In the genomic region with DNA sequence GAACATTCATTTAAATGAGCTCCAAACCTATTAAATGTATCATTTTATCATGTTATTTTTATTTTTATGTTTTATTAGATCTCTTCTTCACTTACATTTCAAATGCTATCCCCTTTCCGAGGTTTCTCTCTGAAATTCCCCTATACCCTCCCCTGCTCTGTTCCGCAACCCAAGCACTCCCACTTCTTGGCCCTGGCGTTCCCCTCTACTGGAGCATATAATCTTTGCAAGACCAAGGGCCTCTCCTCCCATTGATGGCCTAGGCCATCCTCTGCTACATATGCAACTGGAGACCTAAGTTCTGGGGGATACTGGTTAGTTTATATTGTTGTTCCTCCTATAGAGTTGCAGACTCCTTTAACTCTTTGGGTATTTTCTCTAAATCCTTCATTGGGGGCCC, we compare ENCODE assay signal across 22 mouse cellular contexts.
DNase-seq lines count a peak whose midpoint lies in the region; ATAC-seq and TF ChIP-seq lines count a peak whose summit lies in the region.
"Had no signal": no experiment of that assay in that cellular context is flagged by ENCODE, and none has a peak within 500 bp of the region (broad histone marks: within the 10 kb centered on the region; RNA-seq: fewer than 3 reads in every experiment).

No protein-coding gene starts in this region.

- no peaks in the 10 kb centered on the region for H3K27me3 ChIP-seq in kidney, embryonic 14.5 days (ENCODE audit: control insufficient read depth, insufficient read depth, low read length)
- no peaks in the 10 kb centered on the region for H3K27me3 ChIP-seq in kidney, embryonic 15.5 days
- no peaks in the 10 kb centered on the region for H3K27me3 ChIP-seq in kidney, embryonic 16.5 days (ENCODE audit: insufficient read depth, low read length)
- no peaks in the 10 kb centered on the region for H3K27me3 ChIP-seq in kidney, postnatal 0 days (ENCODE audit: insufficient read depth, low read length)
- H3K27me3 ChIP-seq: CH12.LX, Patski had no signal

- H3K4me3 ChIP-seq in kidney, embryonic 14.5 days (ENCODE audit: low read length): no peak overlapping the region
- H3K4me3 ChIP-seq in kidney, embryonic 15.5 days (replicated peaks): no peak overlapping the region
- H3K4me3 ChIP-seq in kidney, embryonic 16.5 days (ENCODE audit: low read length): no peak overlapping the region
- no peak overlapping the region for H3K4me3 ChIP-seq in kidney, postnatal 0 days (replicated peaks; ENCODE audit: low read depth, low read length)

- H3K4me2 ChIP-seq in kidney, embryonic 14.5 days (replicated peaks; ENCODE audit: low read depth, low read length): no peak overlapping the region
- no peak overlapping the region for H3K4me2 ChIP-seq in kidney, embryonic 15.5 days
- H3K4me2 ChIP-seq in kidney, embryonic 16.5 days (replicated peaks; ENCODE audit: low read depth, low read length): no peak overlapping the region
- H3K4me2 ChIP-seq in kidney, postnatal 0 days (ENCODE audit: low read length): no peak overlapping the region

- peak; percentile 75; the same call in 1 of the 2 replicates for ATAC-seq in kidney, embryonic 14.5 days (ENCODE audit: low FRiP score, low TSS enrichment)
- peak; percentile 78; the same call in 1 of the 2 replicates for ATAC-seq in kidney, embryonic 15.5 days (replicated peaks; ENCODE audit: low FRiP score)
- ATAC-seq in kidney, embryonic 16.5 days (ENCODE audit: low FRiP score, low TSS enrichment): peak; percentile 39; the same call in 1 of the 2 replicates
- ATAC-seq in kidney, postnatal 0 days (replicated peaks; ENCODE audit: low FRiP score, low read depth): no peak; the same call in 1 of the 2 replicates
- ATAC-seq: activated CD4-positive, CD25-positive, alpha-beta regulatory T cell, adult 4 months; CD4-positive, CD25-positive, alpha-beta regulatory T cell, adult 4 months; Patski had no signal

- no peak for TF ChIP-seq CTCF in kidney, postnatal 0 days (IDR thresholded peaks at IDR 0.05; ENCODE audit: low read depth)

- no peak overlapping the region for H3K9ac ChIP-seq in kidney, embryonic 14.5 days (ENCODE audit: low read depth, low read length)
- no peak overlapping the region for H3K9ac ChIP-seq in kidney, embryonic 15.5 days
- H3K9ac ChIP-seq in kidney, embryonic 16.5 days (replicated peaks; ENCODE audit: low read length): no peak overlapping the region
- H3K9ac ChIP-seq in kidney, postnatal 0 days (ENCODE audit: low read depth, low read length): no peak overlapping the region

- DNase-seq in kidney, adult 11 months: no peak
- DNase-seq in kidney, postnatal 36 days: no peak
- no peak for DNase-seq in kidney, postnatal 4 days
- peak; percentile 4 for DNase-seq in kidney, postnatal 0 days (ENCODE audit: low spot score)
- no peak for DNase-seq in kidney, postnatal 25 days
- DNase-seq: adrenal gland, adult 2 months; adrenal gland, adult 8-10 months; adrenal gland, postnatal 10 days; adrenal gland, postnatal 14 days; adrenal gland, postnatal 25 days; adrenal gland, postnatal 36 days; B cell, adult 2 months; cerebellum, adult 11 months; cerebellum, adult 11-12 months had no signal

- H3K4me1 ChIP-seq in kidney, embryonic 14.5 days (ENCODE audit: control insufficient read depth, insufficient read depth, low read length): no peaks in the 10 kb centered on the region
- H3K4me1 ChIP-seq in kidney, embryonic 15.5 days: no peaks in the 10 kb centered on the region
- no peaks in the 10 kb centered on the region for H3K4me1 ChIP-seq in kidney, embryonic 16.5 days (ENCODE audit: insufficient read depth, low read length)
- no peaks in the 10 kb centered on the region for H3K4me1 ChIP-seq in kidney, postnatal 0 days (replicated peaks; ENCODE audit: insufficient read depth, low read length)

- 68% methylated on average over 3 of the region's 3 CpGs for WGBS in kidney, embryonic 14.5 days
- 58% methylated on average over 3 of the region's 3 CpGs for WGBS in kidney, embryonic 15.5 days
- WGBS in kidney, embryonic 16.5 days: 57% methylated on average over 3 of the region's 3 CpGs
- 54% methylated on average over 3 of the region's 3 CpGs for WGBS in kidney, postnatal 0 days

- H3K9me3 ChIP-seq in kidney, embryonic 14.5 days (ENCODE audit: control insufficient read depth, low read length): no peaks in the 10 kb centered on the region
- H3K9me3 ChIP-seq in kidney, embryonic 15.5 days (replicated peaks): no peaks in the 10 kb centered on the region
- H3K9me3 ChIP-seq in kidney, embryonic 16.5 days (ENCODE audit: low read length): no peaks in the 10 kb centered on the region
- H3K9me3 ChIP-seq in kidney, postnatal 0 days (replicated peaks; ENCODE audit: low read length): no peaks in the 10 kb centered on the region

- H3K27ac ChIP-seq in kidney, embryonic 14.5 days (ENCODE audit: low read depth, low read length): no peak overlapping the region
- no peak overlapping the region for H3K27ac ChIP-seq in kidney, embryonic 15.5 days
- no peak overlapping the region for H3K27ac ChIP-seq in kidney, embryonic 16.5 days (ENCODE audit: low read length)
- no peak overlapping the region for H3K27ac ChIP-seq in kidney, postnatal 0 days

- no peaks in the 10 kb centered on the region for H3K36me3 ChIP-seq in kidney, embryonic 14.5 days (ENCODE audit: control insufficient read depth, insufficient read depth, low read length)
- H3K36me3 ChIP-seq in kidney, embryonic 15.5 days: no peaks in the 10 kb centered on the region
- no peaks in the 10 kb centered on the region for H3K36me3 ChIP-seq in kidney, embryonic 16.5 days (ENCODE audit: insufficient read depth, low read length)
- H3K36me3 ChIP-seq in kidney, postnatal 0 days (ENCODE audit: insufficient read depth, low read length): no peaks in the 10 kb centered on the region
- H3K36me3 ChIP-seq: G1E had no signal
